Mouse (Mus musculus) cerebellum, adult 8-10 months (tissue): Measurements from ENCODE around the gene Men1.

Experiments
- DNase-seq: peaks from one replicate; pipeline ENCODE4 v3.0.0; 2022

The Men1 gene

GRCm38 (mm10) chr19:6339890-6340504 is 5.2 kb downstream of the Men1 start:
- no peak for DNase-seq

GRCm38 (mm10) chr19:6340524-6341452 is 6.0 kb downstream of the Men1 start, which contains the start of gene Map4k2:
Gene Map4k2, plus strand, starts transcription at chr19:6341135.
- DNase-seq = peak; percentile 81

- no peak for DNase-seq
Measured at GRCm38 (mm10) chr19:6341453-6342077, 6.8 kb downstream of the Men1 start.

- no peak for DNase-seq
Measured at GRCm38 (mm10) chr19:6342276-6342933, 7.6 kb downstream of the Men1 start.

GRCm38 (mm10) chr19:6343066-6343925 is 8.5 kb downstream of the Men1 start:
- peak; percentile 37 for DNase-seq

- DNase-seq = peak; percentile 53
Measured at GRCm38 (mm10) chr19:6343996-6344395, 9.2 kb downstream of the Men1 start.

GRCm38 (mm10) chr19:6346023-6346422 is 11.2 kb downstream of the Men1 start:
- DNase-seq = no peak

- no peak for DNase-seq
Measured at GRCm38 (mm10) chr19:6346661-6347060, 11.9 kb downstream of the Men1 start.

- no peak for DNase-seq
Measured at GRCm38 (mm10) chr19:6347615-6348014, 12.8 kb downstream of the Men1 start.

- DNase-seq = no peak
Measured at GRCm38 (mm10) chr19:6348717-6349116, 13.9 kb downstream of the Men1 start.

GRCm38 (mm10) chr19:6349215-6349983 is 14.6 kb downstream of the Men1 start:
- DNase-seq = no peak

GRCm38 (mm10) chr19:6351431-6352106 is 16.8 kb downstream of the Men1 start:
- DNase-seq = no peak

GRCm38 (mm10) chr19:6352107-6352505 is 17.3 kb downstream of the Men1 start:
- no peak for DNase-seq

GRCm38 (mm10) chr19:6354030-6354429 is 19.3 kb downstream of the Men1 start:
- DNase-seq = no peak

GRCm38 (mm10) chr19:6361291-6361690 is 26.5 kb downstream of the Men1 start:
- no peak for DNase-seq

- DNase-seq = no peak
Measured at GRCm38 (mm10) chr19:6363091-6363410, 28.3 kb downstream of the Men1 start.

- peak; percentile 99 for DNase-seq
Measured at GRCm38 (mm10) chr19:6363411-6364240, 28.8 kb downstream of the Men1 start, which contains the start of gene Sf1. Gene Sf1, plus strand, starts transcription at chr19:6363690.

GRCm38 (mm10) chr19:6364317-6364725 is 29.5 kb downstream of the Men1 start:
- DNase-seq = peak; percentile 94

GRCm38 (mm10) chr19:6364842-6365241 is 30.1 kb downstream of the Men1 start:
- DNase-seq = no peak

- DNase-seq = no peak
Measured at GRCm38 (mm10) chr19:6370175-6370574, 35.4 kb downstream of the Men1 start.
